Mouse (Mus musculus) kidney, embryonic 16.5 days (tissue): Measurements from ENCODE around the gene Dnm3. TPM values are rescaled to one million over a fixed set of nuclear protein-coding genes. Genes with fewer than 3 reads are reported as not detected.
A peak's percentile ranks its signal among the peaks of the same experiment; 100 is the strongest.

Experiments used
- ATAC-seq: fragments of 200-750 bp; cut with Nextera tagmentation; 2 replicates; pipeline ENCODE4 v1.8.0; 2017; ENCODE audit warnings: moderate TSS enrichment; ENCODE audit not compliant: low FRiP score, low TSS enrichment
- H3K27ac ChIP-seq: fragments of 300-500 bp; sonication (generic); 2 replicates; pipeline ENCODE4 v1.5.1; 2014; ENCODE audit warnings: low read length
- H3K27me3 ChIP-seq: fragments of 300-500 bp; sonication (generic); 2 replicates; pipeline ENCODE4 v1.6.1; 2014; ENCODE audit warnings: low read length, control low read depth, mixed read lengths; ENCODE audit not compliant: insufficient read depth
- H3K36me3 ChIP-seq: fragments of 300-500 bp; sonication (generic); 2 replicates; pipeline ENCODE4 v1.6.1; 2014; ENCODE audit warnings: low read length, control low read depth, mixed read lengths; ENCODE audit not compliant: insufficient read depth
- H3K4me1 ChIP-seq: fragments of 300-500 bp; sonication (generic); 2 replicates; pipeline ENCODE4 v1.6.1; 2014; ENCODE audit warnings: low read length, control low read depth, mixed read lengths; ENCODE audit not compliant: insufficient read depth
- H3K4me2 ChIP-seq: fragments of 300-500 bp; sonication (generic); replicated peaks from 2 replicates; pipeline ENCODE4 v1.6.1; 2014; ENCODE audit warnings: low read depth, low read length
- H3K4me3 ChIP-seq: fragments of 300-500 bp; sonication (generic); 2 replicates; pipeline ENCODE4 v1.5.1; 2014; ENCODE audit warnings: mild to moderate bottlenecking, low read length
- H3K9ac ChIP-seq: fragments of 300-500 bp; sonication (generic); replicated peaks from 2 replicates; pipeline ENCODE4 v1.6.1; 2014; ENCODE audit warnings: low read length
- H3K9me3 ChIP-seq: fragments of 300-500 bp; sonication (generic); 2 replicates; pipeline ENCODE4 v1.6.1; 2016; ENCODE audit warnings: low read length, control low read depth
- WGBS: fragments of 180-500 bp; shearing (Covaris S2); extraction: QIAGEN DNeasy Blood & Tissue Kit; methylation state at CpG from one replicate; pipeline ENCODE4 v1.1.7; 2014; 5-methylcytosine and 5-hydroxymethylcytosine counted together
- polyA plus RNA-seq: library from polyadenylated mRNA; unstranded; fragments of >200 nt; fragmentation: Nextera tagmentation; extraction: Ambion mirVana; gene quantifications from 2 replicates; pipeline ENCODE4 v1.2.1, GENCODE M21; 2015

Gene Dnm3
- polyA plus RNA-seq, 1 experiment from 2014 or later = 6.8 TPM

DNA sequence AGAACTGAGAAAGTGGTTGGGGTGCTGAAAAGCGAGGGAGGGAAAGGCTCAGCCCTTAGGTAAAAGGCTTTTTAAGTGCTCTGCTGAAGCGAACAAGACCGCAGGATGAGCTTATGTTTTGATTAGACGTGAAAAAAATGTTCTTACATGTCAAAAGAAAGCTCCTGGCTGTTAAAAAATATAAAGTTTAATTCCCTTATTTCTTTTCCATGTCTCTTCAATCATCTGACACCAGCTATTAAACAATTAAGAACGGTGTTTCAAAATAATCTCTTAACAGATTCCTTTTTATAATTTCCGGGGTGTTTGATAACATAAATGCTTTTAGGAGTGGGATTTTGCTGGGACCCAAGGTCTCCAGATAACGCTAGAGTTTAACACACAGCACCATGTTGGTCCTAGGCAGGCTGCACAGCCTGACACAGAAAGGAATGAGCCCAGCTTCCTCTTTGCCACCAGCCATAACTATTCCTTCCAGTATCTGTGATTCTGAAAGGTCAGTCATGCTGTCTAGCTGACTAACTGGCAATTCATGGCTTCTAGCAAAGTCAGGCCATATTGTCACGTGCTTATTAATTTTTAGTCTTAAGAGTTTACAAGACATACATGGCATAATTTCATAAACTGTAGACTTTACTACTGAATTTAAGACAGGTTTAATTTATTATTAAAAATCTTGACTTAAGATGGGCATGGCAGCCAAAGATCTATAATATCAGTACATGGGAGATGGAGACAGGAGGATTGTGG lies 383.1 kb downstream of the Dnm3 start:
- Histone ChIP-seq H3K36me3 (no peaks in the 10 kb centered on the region), H3K27ac (peak overlapping the region; percentile 68), H3K4me2 (no peak overlapping the region), H3K9ac (no peak overlapping the region), H3K9me3 (no peaks in the 10 kb centered on the region), H3K27me3 (no peaks in the 10 kb centered on the region), H3K4me3 (no peak overlapping the region), H3K4me1 (peaks cover 16% of the 10 kb centered on the region)
- WGBS = 52% methylated on average over 8 of the region's 8 CpGs
- ATAC-seq = no peak

DNA sequence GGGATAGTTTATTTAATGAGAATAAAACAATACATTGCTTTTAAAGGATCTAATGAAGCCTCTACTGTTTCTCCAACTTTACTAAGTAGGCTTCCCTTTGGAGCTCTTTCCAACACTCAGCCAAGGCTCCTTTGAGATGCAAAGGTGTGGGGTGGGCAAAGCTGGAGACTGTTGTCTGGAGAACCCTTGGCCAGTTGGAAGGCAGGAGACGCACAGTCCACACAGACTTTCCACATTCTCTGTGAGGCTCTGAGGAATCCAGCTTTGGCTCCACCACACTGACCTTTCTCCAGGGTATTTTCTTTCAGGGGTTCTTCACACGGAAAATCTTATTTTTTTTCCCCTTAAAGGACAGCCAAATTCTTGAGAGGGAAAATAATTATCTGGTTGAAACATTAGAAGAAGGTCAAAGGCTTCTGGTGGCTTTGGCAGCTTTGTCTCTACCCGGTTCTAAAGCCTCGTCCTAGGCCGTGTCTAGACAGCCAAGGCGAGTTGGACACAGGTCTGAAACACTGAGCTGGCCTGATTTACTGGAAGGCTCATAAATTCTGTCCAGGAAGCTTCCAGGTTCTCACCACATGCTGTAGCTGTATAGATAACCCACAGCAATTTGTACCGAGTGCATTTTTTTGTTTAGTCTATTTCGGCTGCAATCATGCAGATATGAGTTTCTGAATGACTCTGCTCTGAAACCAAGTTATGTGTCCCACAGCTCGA lies 383.9 kb downstream of the Dnm3 start:
- ATAC-seq = peak; percentile 87
- peak overlapping the region; percentile 68 for H3K27ac ChIP-seq
- no peak overlapping the region for H3K4me3 ChIP-seq
- H3K9me3 ChIP-seq = no peaks in the 10 kb centered on the region
- no peaks in the 10 kb centered on the region for H3K27me3 ChIP-seq
- peaks cover 16% of the 10 kb centered on the region for H3K4me1 ChIP-seq
- H3K4me2 ChIP-seq = no peak overlapping the region
- no peaks in the 10 kb centered on the region for H3K36me3 ChIP-seq
- no peak overlapping the region for H3K9ac ChIP-seq
- 19% methylated on average over 9 of the region's 9 CpGs for WGBS

DNA sequence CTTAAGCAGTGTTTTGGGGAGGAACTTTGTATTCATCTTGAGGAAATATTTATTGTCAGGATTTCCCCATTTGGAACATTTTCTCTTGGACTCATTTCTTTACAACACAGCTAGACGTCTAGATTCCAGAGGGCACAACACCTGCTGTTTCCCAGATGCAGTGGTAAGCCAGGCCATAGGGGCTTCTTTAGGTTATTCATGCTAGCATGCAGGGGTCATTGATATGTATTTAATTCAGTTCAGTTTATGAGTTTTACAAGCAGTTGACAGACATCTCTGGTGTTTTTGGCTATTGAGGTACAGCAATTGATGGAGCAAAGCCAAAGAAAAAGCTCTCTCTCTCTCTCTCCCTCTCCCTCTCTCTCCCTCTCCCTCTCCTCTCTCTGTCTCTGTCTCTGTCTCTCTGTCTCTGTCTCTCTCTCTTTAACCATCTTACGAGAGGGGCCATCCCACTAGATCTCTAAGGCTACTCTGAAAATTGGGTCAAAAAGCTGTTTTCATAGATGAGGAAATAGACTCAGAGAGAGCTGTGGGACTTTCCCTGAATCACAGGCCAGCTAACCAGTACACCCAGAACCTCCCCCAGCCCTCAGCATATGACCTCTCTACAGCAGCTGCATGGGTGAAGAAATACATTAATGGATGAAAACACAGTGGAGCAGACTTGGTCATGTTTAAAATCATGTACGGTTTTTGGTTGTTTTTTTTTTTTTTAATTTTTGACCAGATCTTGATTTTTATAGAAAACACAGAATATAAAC lies 384.8 kb downstream of the Dnm3 start:
- Histone ChIP-seq H3K9ac (no peak overlapping the region), H3K9me3 (no peaks in the 10 kb centered on the region), H3K4me3 (no peak overlapping the region), H3K27ac (no peak overlapping the region), H3K4me2 (no peak overlapping the region), H3K27me3 (no peaks in the 10 kb centered on the region), H3K36me3 (no peaks in the 10 kb centered on the region), H3K4me1 (peaks cover 16% of the 10 kb centered on the region)
- ATAC-seq = no peak
- 60% methylated on average over 3 of the region's 3 CpGs for WGBS

DNA sequence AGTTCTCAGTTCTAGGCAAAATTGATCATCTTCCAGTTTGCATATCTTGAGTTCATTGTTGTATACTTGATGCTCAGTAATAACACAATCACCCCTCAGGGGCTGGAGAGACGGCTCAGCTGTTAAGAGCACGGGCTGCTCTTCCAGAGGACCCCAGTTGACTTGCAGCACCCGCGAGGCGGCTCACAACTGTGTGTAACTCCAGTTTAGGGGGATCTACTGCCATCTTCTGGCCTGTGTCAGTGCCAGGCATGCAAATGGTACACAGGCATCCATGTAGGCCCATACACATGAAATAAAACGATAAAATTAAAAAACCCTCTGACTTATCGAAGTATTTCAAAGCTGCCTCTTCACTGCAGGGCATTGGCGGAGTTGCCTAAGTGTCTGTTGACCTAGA lies 385.4 kb downstream of the Dnm3 start:
- H3K36me3 ChIP-seq = no peaks in the 10 kb centered on the region
- H3K9me3 ChIP-seq = no peaks in the 10 kb centered on the region
- no peak overlapping the region for H3K4me2 ChIP-seq
- H3K4me1 ChIP-seq = peaks cover 16% of the 10 kb centered on the region
- no peak for ATAC-seq
- H3K4me3 ChIP-seq = no peak overlapping the region
- WGBS = 90% methylated on average over 8 of the region's 8 CpGs
- H3K27ac ChIP-seq = no peak overlapping the region
- no peak overlapping the region for H3K9ac ChIP-seq
- H3K27me3 ChIP-seq = no peaks in the 10 kb centered on the region

DNA sequence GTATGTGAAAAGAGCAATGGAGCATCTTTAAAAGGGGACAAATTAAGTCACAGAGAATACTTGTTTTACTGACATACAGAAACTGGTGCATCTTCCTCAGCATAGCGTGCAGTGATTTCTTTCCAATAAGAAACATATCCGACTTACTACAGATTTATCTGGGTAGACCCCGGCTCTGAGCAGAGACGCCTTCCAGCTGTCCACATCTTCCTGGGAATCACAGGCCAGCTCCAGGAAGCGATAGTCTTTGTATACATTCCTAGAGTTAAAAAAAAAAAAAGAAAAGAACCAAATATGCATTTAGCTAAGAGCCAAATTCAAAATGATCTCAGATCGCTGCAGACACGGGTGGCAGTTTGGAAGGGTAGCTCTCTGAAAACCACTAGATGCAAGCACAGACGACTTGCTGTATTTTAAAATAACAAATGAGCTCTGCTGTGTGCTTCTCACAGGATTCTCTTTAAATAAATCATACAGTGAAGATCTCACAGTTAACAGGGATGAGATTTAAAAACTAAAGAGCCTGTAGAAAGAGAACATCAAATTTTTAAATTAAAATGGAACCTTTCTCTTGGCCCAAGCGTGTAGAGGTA lies 393.9 kb downstream of the Dnm3 start:
- no peaks in the 10 kb centered on the region for H3K9me3 ChIP-seq
- no peaks in the 10 kb centered on the region for H3K27me3 ChIP-seq
- H3K27ac ChIP-seq = peak overlapping the region; percentile 57; the same call in 1 of the 2 replicates
- H3K9ac ChIP-seq = no peak overlapping the region
- H3K4me1 ChIP-seq = no peaks in the 10 kb centered on the region
- H3K4me3 ChIP-seq = no peak overlapping the region
- H3K4me2 ChIP-seq = no peak overlapping the region
- WGBS = 33% methylated on average over 9 of the region's 9 CpGs
- H3K36me3 ChIP-seq = no peaks in the 10 kb centered on the region
- no peak for ATAC-seq

DNA sequence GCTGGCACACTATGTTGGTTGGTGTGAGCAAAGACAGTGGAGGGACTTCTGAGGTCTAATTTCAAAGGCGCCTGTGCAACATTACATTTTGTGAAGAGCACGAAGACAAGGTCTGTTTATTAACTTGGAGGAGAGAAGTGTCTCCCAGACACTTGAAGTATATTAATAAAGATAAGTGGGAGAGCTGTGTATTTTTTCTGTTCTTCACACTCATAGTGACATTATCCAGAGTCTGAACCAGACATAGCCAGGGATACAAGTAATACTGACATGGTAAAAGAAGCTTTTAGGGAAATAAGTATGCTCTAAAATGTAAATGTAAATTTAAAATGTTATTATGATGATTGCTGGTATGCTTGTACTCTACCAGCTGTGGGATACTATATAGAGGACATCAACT lies 394.5 kb downstream of the Dnm3 start:
- ATAC-seq = no peak
- no peak overlapping the region for H3K9ac ChIP-seq
- 68% methylated on average over 2 of the region's 2 CpGs for WGBS
- H3K27me3 ChIP-seq = no peaks in the 10 kb centered on the region
- no peak overlapping the region for H3K4me2 ChIP-seq
- no peaks in the 10 kb centered on the region for H3K4me1 ChIP-seq
- H3K4me3 ChIP-seq = no peak overlapping the region
- H3K36me3 ChIP-seq = no peaks in the 10 kb centered on the region
- H3K27ac ChIP-seq = no peak overlapping the region
- H3K9me3 ChIP-seq = no peaks in the 10 kb centered on the region

DNA sequence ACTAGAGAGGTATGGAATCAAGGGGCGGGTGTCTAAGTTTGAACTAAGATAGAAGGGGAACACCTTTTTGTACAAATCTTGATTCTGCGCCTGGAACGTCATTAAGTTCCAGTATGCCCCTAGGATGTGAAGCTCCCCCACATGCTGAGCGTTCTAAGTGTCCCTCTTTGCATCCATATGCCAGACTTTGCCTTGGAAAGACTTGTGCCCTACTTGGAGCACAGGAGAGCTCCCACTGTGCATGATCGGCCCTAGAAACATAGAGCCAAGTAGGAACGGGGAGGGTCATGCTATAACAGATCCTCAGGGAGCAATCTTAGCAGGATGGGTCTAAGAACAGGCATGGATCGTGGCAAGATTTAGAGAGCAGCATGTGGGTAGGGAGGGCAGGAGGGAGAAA lies 395.1 kb downstream of the Dnm3 start:
- Histone ChIP-seq H3K9ac (no peak overlapping the region), H3K4me3 (no peak overlapping the region), H3K36me3 (no peaks in the 10 kb centered on the region), H3K27ac (no peak overlapping the region), H3K4me2 (no peak overlapping the region), H3K4me1 (peaks cover 5% of the 10 kb centered on the region), H3K27me3 (no peaks in the 10 kb centered on the region), H3K9me3 (no peaks in the 10 kb centered on the region)
- WGBS = 76% methylated on average over 7 of the region's 7 CpGs
- ATAC-seq = no peak

DNA sequence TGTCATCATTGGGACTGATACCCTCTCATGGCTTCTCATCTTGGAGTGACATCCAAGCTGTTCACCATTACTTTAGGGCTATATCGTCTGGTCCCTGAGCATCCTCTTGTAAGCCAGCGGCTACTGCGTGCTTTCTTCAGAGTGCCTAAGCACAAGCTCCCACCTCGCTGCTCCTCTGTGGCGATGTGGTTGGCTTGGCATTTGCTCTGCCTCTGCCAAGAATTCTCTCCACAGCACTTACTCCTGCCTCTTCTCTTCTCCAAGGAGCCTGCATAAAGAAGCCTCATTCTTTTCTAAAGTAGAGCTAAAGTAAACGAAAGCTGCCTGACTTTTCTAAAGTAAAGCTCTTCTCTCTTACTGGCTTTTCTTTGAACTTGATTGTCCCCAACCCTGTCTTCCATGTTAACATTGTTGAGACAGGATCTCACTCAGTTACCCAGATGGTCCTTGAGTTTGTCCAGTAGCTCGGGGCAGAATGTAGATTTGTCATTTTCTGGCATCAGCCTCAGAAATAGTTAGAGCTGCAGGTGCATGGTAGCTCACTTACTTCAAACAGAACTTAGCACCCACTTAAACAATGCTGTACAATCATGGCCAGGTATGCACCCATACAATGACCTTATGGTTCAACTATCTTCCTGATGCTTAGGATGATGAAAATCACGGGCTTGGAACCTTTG lies 396.0 kb downstream of the Dnm3 start:
- no peaks in the 10 kb centered on the region for H3K9me3 ChIP-seq
- ATAC-seq = no peak
- no peak overlapping the region for H3K4me3 ChIP-seq
- no peak overlapping the region for H3K4me2 ChIP-seq
- H3K27ac ChIP-seq = no peak overlapping the region
- no peaks in the 10 kb centered on the region for H3K36me3 ChIP-seq
- H3K27me3 ChIP-seq = no peaks in the 10 kb centered on the region
- peaks cover 14% of the 10 kb centered on the region for H3K4me1 ChIP-seq
- WGBS = 85% methylated on average over 8 of the region's 8 CpGs
- no peak overlapping the region for H3K9ac ChIP-seq

DNA sequence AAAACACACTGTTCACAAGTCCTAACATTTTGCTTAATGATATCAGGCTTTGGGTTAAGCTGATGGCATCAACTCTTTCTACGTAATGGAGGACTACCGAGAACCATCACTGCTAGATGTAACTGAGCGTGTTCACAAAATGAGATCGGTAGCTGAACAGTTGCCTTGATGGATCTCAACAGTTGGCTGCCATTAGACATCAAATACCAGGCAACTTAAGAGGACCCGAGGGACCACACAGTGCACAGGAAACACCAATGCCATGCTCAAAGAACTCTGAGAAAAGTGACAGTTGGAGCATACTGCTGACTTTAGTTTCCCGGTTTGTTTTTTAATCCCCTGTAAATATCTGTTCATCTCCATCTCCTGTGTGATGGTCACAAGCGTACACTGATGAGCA lies 397.8 kb downstream of the Dnm3 start:
- H3K27ac ChIP-seq = no peak overlapping the region
- WGBS = 92% methylated on average over 7 of the region's 7 CpGs
- H3K27me3 ChIP-seq = no peaks in the 10 kb centered on the region
- peaks cover 30% of the 10 kb centered on the region for H3K4me1 ChIP-seq
- H3K36me3 ChIP-seq = no peaks in the 10 kb centered on the region
- no peak overlapping the region for H3K4me3 ChIP-seq
- no peaks in the 10 kb centered on the region for H3K9me3 ChIP-seq
- ATAC-seq = no peak
- H3K9ac ChIP-seq = no peak overlapping the region
- no peak overlapping the region for H3K4me2 ChIP-seq
